Mouse (Mus musculus) layer of hippocampus, adult 9-11 months (tissue): ENCODE data around the gene Tchhl1.
"Not testable (repeated sequence)": the region's sequence is repeated elsewhere in the genome, so short reads cannot be mapped to it uniquely, and the experiment has no call there.

Experiments
- DNase-seq: peaks from one replicate; pipeline ENCODE4 v3.0.0; 2022

Tchhl1 gene

GRCm38 (mm10) chr3:93468561-93468960, at the start of gene Tchhl1:
Gene Tchhl1, plus strand, starts transcription at chr3:93468754.
- DNase-seq = no peak

GRCm38 (mm10) chr3:93431673-93432072, 36.9 kb upstream of the Tchhl1 start:
- DNase-seq = no peak

- DNase-seq = no peak
These were observed 26.5 kb upstream of the Tchhl1 start, which contains the start of gene Tchh for GRCm38 (mm10) chr3:93442030-93442429. Gene Tchh, plus strand, starts transcription at chr3:93442330.

- no peak for DNase-seq
These were observed 25.0 kb upstream of the Tchhl1 start for GRCm38 (mm10) chr3:93443501-93444101.

GRCm38 (mm10) chr3:93444343-93445164, 24.0 kb upstream of the Tchhl1 start:
- peak; percentile 57 for DNase-seq

GRCm38 (mm10) chr3:93445165-93445705, 23.3 kb upstream of the Tchhl1 start:
- DNase-seq = peak; percentile 2

- no peak for DNase-seq
These were observed 22.3 kb upstream of the Tchhl1 start for GRCm38 (mm10) chr3:93446128-93446755.

- not testable (repeated sequence) for DNase-seq
These were observed 21.8 kb upstream of the Tchhl1 start for GRCm38 (mm10) chr3:93446756-93447137.

GRCm38 (mm10) chr3:93447138-93447841, 21.3 kb upstream of the Tchhl1 start:
- DNase-seq = peak; percentile 61

GRCm38 (mm10) chr3:93466556-93466955, 2.0 kb upstream of the Tchhl1 start:
- DNase-seq = no peak

- DNase-seq = no peak
These were observed 1.4 kb upstream of the Tchhl1 start for GRCm38 (mm10) chr3:93467130-93467529.

- DNase-seq = no peak
These were observed 1.1 kb downstream of the Tchhl1 start for GRCm38 (mm10) chr3:93469629-93470028.

- DNase-seq = no peak
These were observed 11.5 kb downstream of the Tchhl1 start for GRCm38 (mm10) chr3:93480053-93480452.

- no peak for DNase-seq
These were observed 13.5 kb downstream of the Tchhl1 start for GRCm38 (mm10) chr3:93481982-93482616.

GRCm38 (mm10) chr3:93485611-93486010, 17.1 kb downstream of the Tchhl1 start:
- DNase-seq = no peak

GRCm38 (mm10) chr3:93488541-93488940, 20.0 kb downstream of the Tchhl1 start:
- DNase-seq = no peak

GRCm38 (mm10) chr3:93492176-93492575, 23.6 kb downstream of the Tchhl1 start:
- no peak for DNase-seq

GRCm38 (mm10) chr3:93493992-93494391, 25.4 kb downstream of the Tchhl1 start:
- peak; percentile 39 for DNase-seq

- not testable (repeated sequence) for DNase-seq
These were observed 26.2 kb downstream of the Tchhl1 start for GRCm38 (mm10) chr3:93494774-93495173.

GRCm38 (mm10) chr3:93497131-93497530, 28.6 kb downstream of the Tchhl1 start:
- DNase-seq = no peak

- no peak for DNase-seq
These were observed 30.6 kb downstream of the Tchhl1 start for GRCm38 (mm10) chr3:93499129-93499528.

GRCm38 (mm10) chr3:93504536-93505189, 36.1 kb downstream of the Tchhl1 start:
- no peak for DNase-seq
